Mouse (Mus musculus) spleen, adult 2 months (tissue): ENCODE data around the gene Pard3.

ENCODE experiments used
- CTCF ChIP-seq: fragments of 200-500 bp; IDR thresholded peaks from 2 replicates; pipeline ENCODE4 v1.5.1; 2011; ENCODE audit warnings: mild to moderate bottlenecking, inconsistent platforms; ENCODE audit not compliant: insufficient read depth, insufficient read length, insufficient replicate concordance; ENCODE audit errors: extremely low read depth
- POLR2A ChIP-seq: fragments of 200-500 bp; IDR thresholded peaks from 2 replicates; pipeline ENCODE4 v1.6.1; 2011; ENCODE audit warnings: low read depth, low read length, inconsistent platforms

GRCm38 (mm10) chr8:127440834-127441485, 377.3 kb downstream of the Pard3 start:
- TF ChIP-seq CTCF: no peak
- peak; percentile 62 for TF ChIP-seq POLR2A
